Mouse (Mus musculus): ENCODE data around the gene Prmt9. TPM values are rescaled to one million over a fixed set of nuclear protein-coding genes. Genes with fewer than 3 reads are reported as not detected.

Prmt9 gene
- total RNA-seq (2022): 1 to 10 TPM; 7.1 to 8.7 (median 8.1) TPM

DNA sequence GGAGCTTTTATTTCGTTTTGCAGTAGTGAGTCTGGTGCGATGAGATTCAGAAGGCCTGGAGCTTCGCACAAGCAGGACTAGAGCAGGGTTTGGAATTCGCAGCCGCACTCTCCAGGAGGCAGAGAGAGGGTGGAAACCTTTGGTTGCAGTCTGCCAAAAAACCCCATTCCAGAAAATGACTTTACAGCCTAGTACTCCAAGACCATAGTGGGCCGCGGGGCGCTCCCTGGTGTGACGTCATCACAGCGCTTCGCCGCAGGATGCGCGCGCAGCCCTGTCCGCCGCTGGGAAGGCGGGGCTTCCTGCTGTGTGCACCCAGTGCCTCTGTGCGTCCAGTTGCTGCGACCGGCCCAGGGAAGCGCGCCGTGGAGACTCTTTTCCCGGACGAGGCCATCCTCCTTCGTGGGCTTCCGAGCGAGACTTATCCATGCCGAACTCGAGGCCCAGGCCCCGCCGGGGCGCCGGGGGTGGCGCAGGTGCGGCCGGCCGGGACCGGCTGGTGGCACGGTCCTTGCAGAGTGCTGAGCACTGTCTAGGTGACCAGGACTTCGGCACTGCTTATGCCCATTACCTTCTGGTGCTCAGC is at the start of gene Prmt9:
Prmt9 (plus strand) TSS at position 277 of the 586 bp plus-strand sequence.
- peak; percentile 89 to 90 for DNase-seq (ENCODE audit: low spot score in 2 of 2)

DNA sequence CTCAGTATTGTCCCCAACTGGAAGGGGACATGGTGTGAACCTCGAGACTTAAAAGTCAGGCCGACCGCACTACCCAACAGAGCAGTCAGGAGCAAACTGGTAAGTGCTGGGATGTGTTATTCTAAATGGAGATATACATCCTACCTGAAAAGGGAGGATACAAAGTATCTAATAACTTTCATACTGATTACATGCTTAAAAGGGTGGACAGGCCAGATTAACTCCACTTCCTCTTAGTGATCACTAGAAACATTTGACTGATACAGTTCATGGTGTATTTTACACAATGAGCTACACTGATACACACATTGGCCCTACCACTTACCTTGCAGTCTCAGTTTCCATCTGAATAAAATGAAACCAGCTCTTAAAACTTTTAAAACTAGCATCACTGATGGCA is 48.9 kb upstream of the Prmt9 start:
- no peak for DNase-seq (ENCODE audit: low spot score in 2 of 2)

DNA sequence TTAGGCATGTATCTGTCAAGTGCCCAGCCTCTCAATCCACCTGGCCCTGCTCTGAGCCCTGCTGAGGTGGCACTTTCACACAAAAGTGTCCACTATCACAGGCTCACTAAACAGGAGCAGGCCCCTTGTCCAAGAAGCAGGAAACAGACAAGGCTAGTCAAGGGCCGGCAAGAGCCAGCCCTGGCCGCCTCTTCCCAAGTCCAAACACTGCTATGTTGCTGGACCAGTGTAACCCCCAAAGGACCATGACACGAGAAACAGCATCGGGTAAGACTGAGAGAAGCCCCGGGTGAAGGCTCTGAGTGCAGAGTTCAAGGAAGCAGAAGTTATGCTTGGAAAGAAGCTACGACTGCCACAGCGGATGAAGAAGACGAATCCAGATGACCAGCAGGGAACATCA is 48.1 kb upstream of the Prmt9 start:
- no peak for DNase-seq (ENCODE audit: low spot score in 2 of 2)

DNA sequence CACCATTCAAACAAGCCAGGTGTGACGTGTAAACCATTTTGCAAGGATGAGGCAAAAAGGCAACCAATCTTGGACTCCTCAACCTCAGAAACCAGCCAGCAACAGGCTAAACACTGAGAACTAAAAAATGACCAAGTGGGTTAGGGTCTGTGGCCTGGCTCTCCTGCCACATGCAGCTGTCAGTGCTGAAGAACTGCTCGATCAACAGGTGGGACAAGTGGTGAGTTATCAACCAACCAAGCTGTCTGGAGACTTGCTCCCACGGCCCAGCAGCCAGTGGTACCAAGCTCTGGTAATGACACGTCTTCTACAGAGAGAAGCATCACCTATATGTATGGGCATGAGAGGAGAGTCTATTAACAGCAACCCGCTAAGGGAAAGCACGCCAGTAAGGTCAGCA is 46.6 kb upstream of the Prmt9 start:
- DNase-seq (ENCODE audit: low spot score in 2 of 2): no peak

DNA sequence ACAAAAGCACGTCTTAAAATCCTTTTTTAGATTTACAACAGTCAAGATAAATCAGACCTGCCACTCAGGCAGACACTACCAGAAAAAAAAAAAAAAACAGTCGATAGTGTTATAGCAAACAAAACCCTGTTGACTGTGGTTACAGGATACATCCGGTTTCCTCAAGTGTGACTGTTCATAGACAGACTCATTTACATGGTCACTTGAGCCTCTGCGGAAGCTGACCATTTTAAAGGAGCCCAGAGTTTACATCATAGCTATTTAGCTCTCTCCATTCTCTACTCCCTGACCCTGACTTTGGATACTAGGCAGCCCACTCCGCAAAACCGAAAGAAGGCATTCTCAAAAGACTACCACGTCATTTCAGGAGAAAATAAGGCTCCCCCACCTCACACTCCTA is 42.7 kb upstream of the Prmt9 start:
- DNase-seq (ENCODE audit: low spot score in 2 of 2): no peak

DNA sequence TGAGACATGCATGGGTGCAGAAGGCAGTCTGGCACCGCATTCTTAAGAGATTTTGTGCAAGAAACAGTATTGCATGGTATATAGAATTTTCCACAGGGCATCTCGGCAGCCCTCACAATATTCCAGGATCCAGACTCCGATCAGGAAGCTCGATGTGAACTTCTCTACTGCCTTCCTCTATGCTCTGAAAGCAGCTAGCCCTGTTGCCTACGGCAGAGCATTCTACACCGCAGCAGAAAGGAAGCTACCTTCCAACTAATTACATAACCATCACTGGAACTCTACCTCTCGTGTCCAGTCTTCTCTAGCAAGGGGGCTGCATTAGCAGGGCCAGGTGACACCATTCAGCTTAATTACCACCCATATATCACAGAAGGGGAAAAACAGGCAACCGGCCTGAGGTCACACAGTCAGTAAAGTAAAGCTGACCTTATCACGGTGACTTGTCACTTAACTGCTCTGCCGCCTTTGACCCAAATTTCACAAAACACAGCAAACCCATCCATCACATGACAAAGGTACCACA is 41.6 kb upstream of the Prmt9 start:
- DNase-seq (ENCODE audit: low spot score in 2 of 2): no peak

DNA sequence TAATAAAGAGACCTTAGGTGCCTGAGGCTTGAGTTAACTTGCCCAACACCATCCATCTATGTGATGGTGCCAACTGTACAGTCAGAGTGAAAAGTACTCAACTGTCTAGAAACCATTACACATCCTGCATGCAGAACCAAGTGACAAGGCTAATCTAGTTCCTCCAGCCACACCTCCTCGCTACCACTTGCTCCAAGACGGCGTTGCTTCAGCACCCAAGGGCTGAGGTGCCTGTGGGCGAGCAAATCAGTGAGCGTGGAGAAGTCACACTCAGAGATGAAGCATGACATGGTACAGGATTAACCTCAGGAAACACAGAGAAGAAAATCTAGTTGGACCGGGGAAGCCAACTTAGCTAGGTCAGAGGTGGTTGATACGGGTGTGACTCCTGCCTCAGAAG is 40.2 kb upstream of the Prmt9 start:
- DNase-seq (ENCODE audit: low spot score in 2 of 2): no peak

DNA sequence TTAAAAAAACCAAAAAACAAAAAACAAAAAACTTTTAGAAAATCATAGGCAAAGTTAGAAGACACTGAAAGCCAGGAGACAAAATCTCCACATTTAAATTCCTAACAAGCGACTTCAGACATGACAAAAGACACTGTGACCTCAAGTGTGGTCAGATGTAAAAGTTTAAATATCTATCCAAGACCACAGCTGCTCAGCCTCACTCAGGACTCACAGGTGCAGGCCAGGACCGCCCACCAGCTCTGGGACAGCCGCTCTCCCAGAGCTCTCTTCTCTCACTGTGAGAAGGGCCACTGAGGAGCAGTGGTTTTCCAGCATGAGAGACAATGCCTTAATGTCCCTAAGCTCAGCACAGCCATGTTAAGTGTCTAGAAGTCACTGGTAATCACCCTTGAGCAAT is 38.8 kb upstream of the Prmt9 start:
- no peak for DNase-seq (ENCODE audit: low spot score in 2 of 2)

DNA sequence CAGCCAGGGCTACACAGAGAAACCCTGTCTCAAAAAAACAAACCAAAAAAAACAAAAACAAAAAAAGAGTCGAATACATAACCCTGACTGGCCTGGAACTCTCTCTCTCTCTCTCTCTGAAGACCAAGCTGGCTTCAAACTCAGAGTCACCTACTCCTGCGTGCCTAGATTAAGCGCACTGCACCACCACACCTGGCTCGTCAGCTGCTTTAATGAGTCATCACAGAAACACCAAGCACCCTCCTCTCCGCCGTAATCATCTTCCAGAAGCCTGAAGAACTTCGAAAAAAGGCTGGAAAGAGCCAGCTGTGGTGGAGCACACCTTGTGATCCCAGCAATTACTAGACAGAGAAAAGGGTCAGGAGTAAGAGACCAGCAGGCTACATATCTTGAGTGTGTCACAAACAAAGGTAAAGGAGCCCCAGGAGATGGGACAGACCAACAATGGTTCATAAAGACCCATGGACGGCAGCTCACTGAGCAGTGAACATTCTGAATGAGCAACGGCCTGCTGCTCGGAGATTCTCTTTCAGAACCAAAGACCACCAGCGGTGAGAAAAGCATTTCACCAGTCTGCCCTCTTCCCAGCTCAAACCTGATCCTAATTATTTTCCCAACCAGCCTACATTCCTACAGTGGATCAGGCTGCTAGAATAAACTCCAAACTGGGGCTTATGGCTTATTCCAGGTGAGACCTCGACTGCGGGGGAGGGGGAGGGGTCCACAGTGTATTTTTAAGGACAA is 37.3 kb upstream of the Prmt9 start:
- no peak for DNase-seq (ENCODE audit: low spot score in 2 of 2)

DNA sequence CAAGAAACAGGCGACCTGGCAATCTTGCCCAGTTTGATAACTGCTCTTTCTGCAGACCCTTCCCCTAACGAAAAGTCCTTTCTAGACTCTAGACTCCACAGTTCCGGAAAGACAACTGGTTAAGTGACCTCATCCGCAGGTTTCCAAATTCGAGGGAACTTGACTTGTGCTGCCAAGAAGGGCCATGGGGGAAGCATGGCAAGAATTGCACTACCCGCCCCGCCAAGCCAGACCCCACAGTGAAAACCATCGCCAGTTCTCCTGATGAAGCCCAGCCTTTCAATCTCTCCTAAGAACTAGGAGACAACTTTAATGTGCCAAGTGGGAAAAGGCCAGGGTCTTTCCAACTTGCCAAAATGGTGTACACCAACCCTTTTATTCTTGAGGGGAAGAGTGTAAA is 34.0 kb upstream of the Prmt9 start:
- DNase-seq (ENCODE audit: low spot score in 2 of 2): no peak

DNA sequence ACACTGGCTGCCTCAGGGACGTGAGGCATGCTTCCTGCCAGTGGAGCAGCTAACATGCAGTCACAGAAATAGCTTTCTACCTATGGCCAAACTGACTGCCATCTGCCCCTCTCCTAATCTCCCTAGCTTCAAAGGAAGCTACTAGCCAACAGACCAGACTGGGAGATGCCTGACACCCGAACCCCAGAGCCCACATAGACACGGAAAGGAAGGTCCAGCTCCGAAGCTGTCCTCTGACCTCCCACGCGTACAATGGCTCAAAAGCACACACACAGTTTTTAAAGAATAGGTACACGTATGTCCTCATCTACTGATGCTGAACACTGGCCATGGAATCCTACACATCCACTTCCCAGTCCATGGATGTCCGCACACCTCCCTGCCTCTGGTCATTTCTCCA is 33.4 kb upstream of the Prmt9 start:
- DNase-seq (ENCODE audit: low spot score in 2 of 2): no peak

DNA sequence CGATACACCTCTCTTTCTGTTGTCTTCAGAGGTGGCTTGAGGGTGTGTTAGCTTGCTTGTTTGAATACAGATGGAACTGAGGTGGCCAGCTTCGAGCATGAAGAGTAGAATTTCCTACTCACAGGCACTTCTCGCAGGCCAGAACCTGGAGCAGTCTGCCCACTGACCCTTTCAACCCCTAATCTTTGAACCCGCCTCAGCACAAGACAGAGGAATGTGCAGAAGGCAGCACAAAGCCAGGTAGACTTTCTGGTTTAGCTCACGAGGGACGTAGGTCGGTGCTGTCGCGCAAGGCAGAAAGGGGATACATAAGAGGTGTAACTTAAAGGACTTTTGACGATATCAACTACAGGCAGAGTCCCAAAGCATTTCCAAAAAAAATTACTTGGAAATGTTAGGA is 32.4 kb upstream of the Prmt9 start:
- no peak for DNase-seq (ENCODE audit: low spot score in 2 of 2)

DNA sequence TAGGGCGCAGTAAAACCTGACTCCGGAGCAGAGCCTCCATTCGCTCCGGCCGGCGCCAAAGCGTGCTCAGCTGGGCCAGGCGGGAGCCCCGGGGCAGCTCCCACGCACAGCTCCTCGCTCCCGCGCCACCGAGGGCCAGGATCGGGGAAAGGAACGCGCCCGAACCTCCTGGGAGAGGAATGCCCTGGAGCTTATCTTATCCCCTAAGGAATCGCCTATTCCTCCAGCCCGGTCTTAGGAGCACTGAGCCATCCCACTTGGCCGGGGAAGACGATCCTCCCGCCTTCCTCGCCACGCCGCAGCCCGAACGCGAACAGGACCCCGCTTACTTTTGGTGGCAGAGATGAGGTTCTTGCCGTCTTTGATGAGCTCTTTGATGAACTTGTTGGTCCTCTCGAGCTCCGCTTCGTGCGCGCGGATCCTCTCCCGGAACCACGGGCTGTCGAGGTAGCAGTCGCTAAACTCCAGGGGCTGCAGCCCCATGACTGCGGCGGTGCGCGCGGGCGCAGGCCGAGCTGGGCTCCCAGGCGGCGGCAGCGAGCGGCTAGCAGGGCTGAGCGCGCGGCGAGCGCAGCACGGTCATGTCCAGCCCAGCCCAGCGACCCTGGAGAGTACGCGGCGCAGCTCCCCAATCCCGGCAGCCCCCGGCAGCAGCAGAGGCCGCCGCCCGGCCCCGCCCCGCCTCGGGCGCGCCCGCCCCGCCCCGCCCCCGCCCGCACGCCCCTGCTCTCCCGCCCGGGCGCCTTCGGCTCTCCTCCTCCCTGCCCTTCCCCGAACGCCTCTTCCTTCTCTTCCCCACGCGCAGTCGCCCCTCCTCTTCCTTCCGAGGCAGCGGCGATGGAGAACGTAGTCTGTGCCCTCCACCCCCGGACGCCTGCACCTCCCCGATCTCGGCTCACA is 31.6 kb upstream of the Prmt9 start, which contains the start of gene Arhgap10:
Arhgap10 (minus strand) TSS at position 653 of the 900 bp plus-strand sequence.
- DNase-seq (ENCODE audit: low spot score in 2 of 2): peak; percentile 74 to 84

DNA sequence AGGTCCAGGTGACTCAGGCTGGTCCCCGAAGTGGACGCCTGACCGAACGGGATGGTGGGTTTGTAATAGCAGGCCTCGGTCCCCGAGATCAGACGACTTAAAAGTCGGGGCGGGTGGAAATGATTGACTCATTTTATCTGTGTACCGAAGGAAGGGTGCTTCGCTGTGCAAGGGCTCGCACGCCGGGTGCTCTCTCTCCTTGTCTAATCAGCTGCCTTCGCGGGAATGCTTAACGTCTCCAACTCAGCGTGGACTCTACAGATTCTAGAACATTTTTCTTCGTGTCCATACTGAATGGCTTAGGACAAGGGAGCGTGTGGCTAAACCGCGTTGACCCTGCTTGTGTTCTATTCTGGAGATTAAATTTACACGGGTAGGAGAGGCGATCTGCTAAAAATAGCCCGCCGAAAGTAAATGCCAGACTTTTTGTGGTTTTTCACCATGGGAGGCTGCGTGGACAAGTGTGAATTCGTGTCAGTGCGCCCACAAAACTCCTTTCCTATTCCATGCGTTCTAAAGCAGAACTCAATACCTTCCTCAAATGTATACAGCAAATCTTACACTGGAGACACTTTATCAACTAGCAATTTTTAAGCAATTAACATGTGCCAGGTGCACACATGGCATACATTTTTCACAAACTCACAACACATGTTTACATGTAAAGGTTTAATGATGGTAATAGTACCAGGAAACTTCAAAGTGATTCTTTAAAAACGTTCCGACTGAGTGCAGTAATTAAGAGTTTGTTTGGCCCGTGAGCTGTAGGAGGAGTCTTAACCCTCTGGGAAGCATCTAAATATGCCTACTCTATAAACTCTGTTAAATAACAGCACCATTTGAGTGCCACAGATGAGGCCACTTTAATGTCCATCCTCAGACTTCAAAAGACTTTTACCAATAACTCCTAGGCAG is 30.7 kb upstream of the Prmt9 start:
- peak in 1 of 2 experiments; percentile 30 for DNase-seq (ENCODE audit: low spot score in 2 of 2)

DNA sequence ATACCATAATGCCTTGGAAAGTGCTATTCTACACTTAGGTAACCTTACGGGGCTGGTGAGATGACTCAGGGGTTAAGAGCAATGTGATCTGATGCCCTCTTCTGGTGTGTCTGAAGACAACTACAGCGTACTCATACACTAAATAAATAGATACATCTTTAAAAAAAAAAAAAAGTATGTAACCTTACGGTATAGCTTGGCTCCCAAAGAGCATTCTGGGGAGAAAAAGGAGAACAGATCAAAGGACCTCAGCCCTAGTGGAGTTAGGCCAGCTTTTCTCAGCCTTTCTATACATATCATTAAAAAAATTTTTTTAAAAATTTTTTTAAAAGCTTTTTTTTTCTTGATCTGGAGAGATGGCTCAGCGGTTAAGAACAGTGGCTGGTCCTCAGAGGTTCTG is 28.6 kb upstream of the Prmt9 start:
- DNase-seq (ENCODE audit: low spot score in 2 of 2): no peak

DNA sequence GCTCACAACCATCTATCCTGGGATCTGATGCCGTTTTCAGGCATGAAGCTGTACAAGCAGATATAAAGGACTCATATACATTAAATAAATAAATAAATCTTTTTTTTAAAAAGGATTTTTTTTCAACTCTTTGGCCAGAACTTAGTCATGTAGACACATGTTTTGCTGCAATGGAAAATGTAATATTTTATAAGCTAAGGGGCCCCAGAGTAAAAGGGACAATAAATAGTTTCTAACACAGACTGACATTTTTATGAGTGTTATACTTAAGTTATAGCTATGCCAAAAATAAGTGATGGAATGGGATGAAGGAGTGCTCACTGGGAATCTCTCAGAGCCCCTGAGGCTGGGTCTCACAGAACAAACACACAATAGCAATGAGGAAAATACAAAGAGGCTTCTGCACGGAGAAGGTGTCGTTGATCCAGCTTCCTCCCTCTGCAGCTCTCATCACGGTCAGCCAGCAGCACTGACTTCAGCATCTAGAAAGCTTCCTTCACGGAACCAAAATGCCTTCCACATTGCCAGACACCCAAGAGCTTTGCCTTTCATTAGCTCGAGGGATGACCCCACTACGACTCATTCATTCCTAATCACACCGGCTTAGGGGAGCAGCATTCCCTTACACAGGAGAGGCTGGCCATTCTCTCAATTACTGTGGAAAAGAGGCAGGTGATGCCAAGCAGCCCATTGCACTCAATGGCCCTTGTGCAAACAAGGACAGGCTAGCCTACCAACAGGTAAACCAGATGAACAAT is 28.0 kb upstream of the Prmt9 start:
- no peak for DNase-seq (ENCODE audit: low spot score in 2 of 2)

DNA sequence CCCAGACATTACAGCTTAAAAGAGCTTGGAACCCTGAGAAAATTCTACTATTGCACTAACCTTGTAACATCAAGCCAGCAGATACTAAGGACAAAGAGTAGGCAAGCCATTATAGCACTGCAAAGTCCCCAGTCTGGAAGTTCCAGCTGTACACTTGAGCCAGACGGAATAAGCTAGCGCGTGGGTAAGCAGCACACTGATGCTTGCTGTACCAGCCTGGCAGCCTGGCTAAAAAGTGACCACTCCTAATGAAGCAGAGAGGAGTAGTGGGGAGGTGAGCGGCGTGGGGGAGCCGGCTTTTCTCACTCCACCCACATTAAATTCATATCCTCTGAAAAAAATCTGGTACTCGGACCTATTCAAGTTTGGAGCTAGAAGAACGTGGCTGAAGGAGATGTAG is 26.2 kb upstream of the Prmt9 start:
- DNase-seq (ENCODE audit: low spot score in 2 of 2): peak in 1 of 2 experiments; percentile 9

DNA sequence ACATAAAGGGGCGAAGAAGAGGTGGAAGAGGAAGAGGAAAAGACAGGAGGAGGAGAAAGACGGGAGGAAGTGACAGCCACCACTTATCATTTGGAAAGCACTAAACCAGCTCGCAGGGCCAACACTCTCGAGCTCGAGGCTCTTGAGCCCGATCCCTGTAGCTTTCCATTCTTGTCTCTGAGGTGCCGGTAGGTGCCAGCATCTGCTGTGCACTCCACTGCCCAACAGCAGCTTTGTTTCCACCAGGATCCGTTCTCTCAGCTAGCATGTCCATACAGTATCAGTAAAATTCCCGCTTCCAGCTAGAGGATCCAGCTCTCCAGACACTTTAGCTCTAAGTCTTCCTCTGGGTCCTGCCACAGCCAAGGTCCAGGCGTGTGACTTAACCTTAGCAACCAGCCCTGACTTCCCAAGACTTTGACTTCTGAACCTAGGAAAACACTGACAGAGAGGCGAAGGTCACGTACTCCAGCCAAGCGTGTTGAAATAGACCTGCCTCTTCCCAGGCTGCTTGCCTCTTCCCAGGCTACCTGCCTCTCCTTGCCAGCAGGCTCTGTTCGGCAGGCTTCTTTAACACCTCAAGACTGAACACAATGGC is 25.1 kb upstream of the Prmt9 start:
- DNase-seq (ENCODE audit: low spot score in 2 of 2): no peak

DNA sequence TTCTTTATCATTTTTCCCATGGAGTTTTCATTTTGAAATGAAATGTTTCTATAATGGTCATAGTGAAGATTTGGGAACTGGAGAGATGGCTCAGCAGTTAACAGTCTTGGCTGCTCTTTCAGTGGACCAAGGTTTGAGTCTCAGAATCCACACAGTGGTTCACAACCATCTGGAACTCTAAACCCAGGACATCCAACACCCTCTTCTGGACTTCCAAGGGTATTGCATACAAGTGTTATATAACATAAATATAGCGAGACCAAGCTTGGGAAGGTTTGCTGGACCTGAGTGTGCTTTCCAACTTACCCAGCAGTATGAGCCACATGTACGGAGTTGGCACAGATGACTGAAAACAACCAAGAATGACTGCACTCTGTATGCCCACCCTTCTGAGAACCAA is 24.3 kb upstream of the Prmt9 start:
- no peak for DNase-seq (ENCODE audit: low spot score in 2 of 2)

DNA sequence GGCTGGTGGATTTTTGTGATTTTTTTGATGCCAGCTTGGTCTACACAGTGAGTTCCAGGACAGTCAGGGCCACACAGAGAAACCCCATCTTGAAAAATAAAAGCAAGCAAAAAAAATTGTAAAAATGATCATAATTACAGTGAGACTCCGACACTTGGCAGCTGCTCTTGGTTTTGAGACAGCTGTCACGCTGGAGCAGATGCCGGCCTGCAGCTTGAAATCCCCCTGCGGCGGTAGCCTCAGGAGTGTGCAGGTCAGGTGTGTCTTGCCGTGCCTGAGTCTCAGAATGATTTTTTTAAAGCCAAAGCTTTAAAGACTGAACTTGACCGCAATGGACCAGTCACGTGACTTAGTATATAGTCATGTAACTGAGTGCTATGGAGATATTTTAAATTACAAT is 23.1 kb upstream of the Prmt9 start:
- DNase-seq (ENCODE audit: low spot score in 2 of 2): no peak
